Mouse (Mus musculus) thymus, adult 2 months (tissue): ENCODE data around the gene Rgs4. TPM values are rescaled to one million over a fixed set of nuclear protein-coding genes. Genes with fewer than 3 reads are reported as not detected.

ENCODE experiments used
- DNase-seq: peaks from one replicate; pipeline ENCODE4 v3.0.0; 2021
- H3K27ac ChIP-seq: fragments of 200-500 bp; 2 replicates; pipeline ENCODE4 v1.5.1; 2012; ENCODE audit warnings: low read length, control low read depth; ENCODE audit not compliant: control insufficient read depth, insufficient read depth
- H3K27me3 ChIP-seq: fragments of 200-500 bp; 2 replicates; pipeline ENCODE4 v1.6.1; 2012; ENCODE audit warnings: mild to moderate bottlenecking, low read length, moderate library complexity, mixed read lengths; ENCODE audit not compliant: control insufficient read depth, insufficient read depth
- H3K36me3 ChIP-seq: fragments of 200-500 bp; 2 replicates; pipeline ENCODE4 v1.6.1; 2012; ENCODE audit warnings: mild to moderate bottlenecking, low read length, moderate library complexity; ENCODE audit not compliant: control insufficient read depth, insufficient read depth
- H3K4me1 ChIP-seq: fragments of 200-500 bp; replicated peaks from 2 replicates; pipeline ENCODE4 v1.6.1; 2012; ENCODE audit warnings: low read length; ENCODE audit not compliant: control insufficient read depth, insufficient read depth
- H3K4me3 ChIP-seq: fragments of 200-500 bp; 2 replicates; pipeline ENCODE4 v1.5.1; 2012; ENCODE audit warnings: mild to moderate bottlenecking, low read length, control low read depth, moderate library complexity; ENCODE audit not compliant: control insufficient read depth, insufficient read depth
- CTCF ChIP-seq: fragments of 200-500 bp; IDR thresholded peaks from 2 replicates; pipeline ENCODE4 v1.5.1; 2012; ENCODE audit warnings: mild to moderate bottlenecking, control low read depth, low read length, moderate library complexity, borderline replicate concordance; ENCODE audit not compliant: control insufficient read depth, poor library complexity, insufficient read depth; ENCODE audit errors: extremely low read depth
- POLR2A ChIP-seq: fragments of 200-500 bp; IDR thresholded peaks from 2 replicates; pipeline ENCODE4 v1.6.1; 2012; ENCODE audit warnings: mild to moderate bottlenecking, low read length, control low read depth, moderate library complexity; ENCODE audit not compliant: control insufficient read depth, poor library complexity, insufficient read depth; ENCODE audit errors: extremely low read depth
- WGBS: fragments of 180-500 bp; shearing (Covaris S2); methylation state at CpG from one replicate; pipeline ENCODE4 v1.1.7; 2018; 5-methylcytosine and 5-hydroxymethylcytosine counted together
- polyA plus RNA-seq: library from polyadenylated mRNA; depleted of rRNA; stranded (reverse); fragments of >200 nt; gene quantifications from 2 replicates; pipeline ENCODE4 v1.2.3, GENCODE M21; 2012; rRNA removed

The Rgs4 gene
- 2.7 and 4.2 TPM in 2 replicates for polyA plus RNA-seq

DNA sequence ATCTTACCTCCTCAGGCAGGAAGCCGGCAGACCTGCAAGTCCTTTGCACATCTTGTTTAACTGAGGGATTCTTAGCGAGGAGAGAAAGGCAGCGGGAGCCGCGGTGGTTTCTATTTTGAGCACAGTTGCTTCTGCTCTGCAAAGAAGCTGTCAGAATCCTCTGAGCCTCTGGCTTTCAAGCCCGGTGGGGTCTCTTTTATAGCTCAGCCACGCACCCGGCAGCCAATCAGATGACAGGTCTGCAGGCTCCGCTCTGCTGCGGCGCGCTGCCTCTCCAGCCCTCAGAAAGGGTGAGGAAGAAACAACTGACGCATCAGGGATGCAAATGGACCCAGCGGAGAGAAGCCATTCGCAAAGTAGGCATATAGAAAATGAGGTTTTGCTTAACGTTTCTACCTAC lies at the start of gene Rgs4:
Gene Rgs4 (minus strand): TSS at position 170 of the 400 bp plus-strand sequence.
- DNase-seq, result no peak
- H3K36me3 ChIP-seq, result no peaks in the 10 kb centered on the region
- H3K4me1 ChIP-seq, result no peaks in the 10 kb centered on the region
- no peaks in the 10 kb centered on the region for H3K27me3 ChIP-seq
- TF ChIP-seq CTCF, result no peak
- no peak for TF ChIP-seq POLR2A
- H3K27ac ChIP-seq, result no peak within 1 kb of the TSS
- 4% methylated on average over 16 of the region's 16 CpGs for WGBS
- H3K4me3 ChIP-seq, result no peak within 1 kb of the TSS

DNA sequence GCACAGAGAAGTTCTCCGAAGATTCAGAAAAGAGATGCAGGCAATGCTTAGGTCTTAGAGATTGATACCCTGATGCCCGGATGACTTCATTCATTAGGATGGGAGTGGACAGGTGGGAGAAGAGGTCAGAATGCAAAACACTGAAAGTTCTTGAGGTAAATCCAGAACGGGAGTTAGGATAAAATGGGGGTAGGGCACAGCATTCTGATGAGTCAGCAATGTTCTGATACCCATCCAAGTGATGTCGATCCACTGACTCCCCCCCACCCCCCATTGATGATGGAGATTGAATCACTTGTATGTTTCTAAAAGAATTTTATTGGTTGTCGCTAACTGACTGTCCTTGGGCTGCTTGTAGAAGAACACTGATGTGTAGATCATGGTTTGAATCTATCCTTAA lies 45.0 kb upstream of the Rgs4 start:
- Histone ChIP-seq H3K4me3 (no peak overlapping the region), H3K36me3 (no peaks in the 10 kb centered on the region), H3K4me1 (no peaks in the 10 kb centered on the region), H3K27ac (no peak overlapping the region), H3K27me3 (no peaks in the 10 kb centered on the region)
- DNase-seq, result no peak
- WGBS, result 92% methylated on average over 5 of the region's 5 CpGs
- TF ChIP-seq POLR2A (no peak), CTCF (no peak)

DNA sequence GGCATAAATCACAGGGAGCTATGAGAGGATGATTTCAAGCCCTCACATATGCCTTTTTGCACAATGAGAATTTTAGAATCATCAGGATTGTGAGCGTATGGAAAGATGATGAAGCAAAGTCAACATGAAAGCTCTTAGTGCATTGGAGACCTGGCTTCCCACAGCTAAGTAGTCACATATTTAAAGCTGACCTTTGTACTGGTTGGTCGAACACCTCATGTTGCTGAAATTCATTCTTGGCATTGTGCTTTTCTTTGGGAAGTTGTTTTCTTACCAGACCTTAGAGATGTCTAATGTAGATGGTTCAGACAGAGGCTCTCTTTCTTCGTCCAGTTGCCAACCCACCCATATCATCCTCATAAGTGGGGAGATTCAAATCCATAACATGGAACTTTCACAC lies 38.5 kb upstream of the Rgs4 start:
- 97% methylated on average over 3 of the region's 3 CpGs for WGBS
- TF ChIP-seq CTCF (no peak), POLR2A (no peak)
- H3K27me3 ChIP-seq, result no peaks in the 10 kb centered on the region
- no peak overlapping the region for H3K4me3 ChIP-seq
- H3K36me3 ChIP-seq, result no peaks in the 10 kb centered on the region
- H3K27ac ChIP-seq, result no peak overlapping the region
- H3K4me1 ChIP-seq, result no peaks in the 10 kb centered on the region
- no peak for DNase-seq

DNA sequence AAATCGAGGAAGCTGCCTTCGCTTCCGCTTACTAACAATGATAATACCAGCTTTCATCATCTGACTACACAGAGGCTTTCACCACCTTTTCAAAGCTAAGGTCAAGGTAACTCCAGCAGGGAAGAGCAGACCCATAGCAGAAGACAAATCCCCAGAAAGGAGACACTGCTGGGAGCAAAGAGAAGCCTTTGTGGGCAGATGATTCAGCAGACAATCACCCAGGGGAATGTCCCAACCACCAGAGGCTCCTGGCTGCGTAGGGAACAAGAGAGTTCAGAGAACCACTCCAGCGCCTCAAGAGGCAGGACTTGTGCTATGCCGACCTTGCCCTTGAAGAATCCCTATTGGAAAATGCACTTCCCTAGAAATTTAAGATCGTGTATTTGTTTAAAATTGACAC lies 29.1 kb upstream of the Rgs4 start:
- no peak overlapping the region for H3K27ac ChIP-seq
- no peaks in the 10 kb centered on the region for H3K4me1 ChIP-seq
- H3K27me3 ChIP-seq, result no peaks in the 10 kb centered on the region
- WGBS, result 83% methylated on average over 7 of the region's 7 CpGs
- H3K36me3 ChIP-seq, result no peaks in the 10 kb centered on the region
- no peak for TF ChIP-seq POLR2A
- no peak for TF ChIP-seq CTCF
- DNase-seq, result no peak
- H3K4me3 ChIP-seq, result no peak overlapping the region

DNA sequence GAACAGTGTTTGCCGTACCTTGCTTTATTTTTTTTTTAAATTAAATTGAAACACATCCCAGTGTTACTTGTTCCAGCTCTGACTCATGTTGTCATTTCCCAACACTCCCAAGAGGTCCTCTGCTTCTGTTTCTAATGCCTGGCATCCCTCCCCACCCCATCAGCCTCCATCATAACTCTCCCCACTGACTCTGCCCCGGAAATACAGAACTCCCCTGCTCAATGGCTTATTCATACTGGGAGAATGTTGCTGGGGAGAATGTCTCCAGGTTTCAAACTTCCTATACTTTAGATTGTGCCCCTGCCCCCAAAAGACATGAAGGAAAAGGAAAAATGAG lies 17.1 kb upstream of the Rgs4 start:
- Histone ChIP-seq H3K27ac (no peak overlapping the region), H3K27me3 (no peaks in the 10 kb centered on the region), H3K4me3 (no peak overlapping the region), H3K36me3 (no peaks in the 10 kb centered on the region), H3K4me1 (no peaks in the 10 kb centered on the region)
- WGBS, result 83% methylated on average over 2 of the region's 2 CpGs
- no peak for DNase-seq
- TF ChIP-seq POLR2A, result no peak
- TF ChIP-seq CTCF, result no peak

DNA sequence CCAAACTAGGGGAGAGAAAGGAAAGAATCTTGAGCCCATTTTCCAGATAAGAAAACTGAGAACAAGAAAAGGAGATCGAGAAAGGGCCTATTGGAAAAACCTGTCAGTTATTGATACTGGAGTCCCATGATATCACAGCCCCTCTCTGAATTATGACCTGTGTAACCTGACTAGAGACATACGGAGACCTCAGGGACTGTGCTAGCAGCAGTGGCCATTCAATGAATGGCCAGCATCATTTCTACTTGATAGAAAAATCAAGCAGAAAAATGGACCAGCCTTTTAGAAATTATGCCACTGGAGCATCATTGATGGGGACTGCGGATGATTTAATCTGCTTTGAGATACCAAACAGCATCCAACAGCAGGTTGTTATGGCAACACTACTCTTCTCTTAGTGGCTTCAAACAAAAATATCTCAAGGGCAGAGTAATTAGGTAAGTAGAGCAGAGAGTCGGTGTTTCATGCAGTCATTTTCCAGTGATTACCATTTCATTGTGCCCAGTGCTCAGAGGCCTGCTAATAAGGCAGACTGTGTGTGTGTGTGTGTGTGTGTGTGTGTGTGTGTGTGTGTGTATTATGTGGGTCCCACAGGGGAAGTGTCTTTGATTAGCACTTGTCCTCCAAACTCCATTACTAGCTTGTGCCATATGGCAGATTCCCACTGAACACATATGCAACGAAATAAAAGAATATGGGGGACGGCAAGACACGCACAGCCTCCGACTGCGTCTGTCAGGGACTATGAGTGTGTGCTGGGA lies 16.6 kb upstream of the Rgs4 start:
- 91% methylated on average over 9 of the region's 9 CpGs for WGBS
- no peak for DNase-seq
- TF ChIP-seq POLR2A (no peak), CTCF (no peak)
- H3K4me1 ChIP-seq, result no peaks in the 10 kb centered on the region
- H3K4me3 ChIP-seq, result no peak overlapping the region
- no peaks in the 10 kb centered on the region for H3K36me3 ChIP-seq
- no peaks in the 10 kb centered on the region for H3K27me3 ChIP-seq
- H3K27ac ChIP-seq, result no peak overlapping the region

DNA sequence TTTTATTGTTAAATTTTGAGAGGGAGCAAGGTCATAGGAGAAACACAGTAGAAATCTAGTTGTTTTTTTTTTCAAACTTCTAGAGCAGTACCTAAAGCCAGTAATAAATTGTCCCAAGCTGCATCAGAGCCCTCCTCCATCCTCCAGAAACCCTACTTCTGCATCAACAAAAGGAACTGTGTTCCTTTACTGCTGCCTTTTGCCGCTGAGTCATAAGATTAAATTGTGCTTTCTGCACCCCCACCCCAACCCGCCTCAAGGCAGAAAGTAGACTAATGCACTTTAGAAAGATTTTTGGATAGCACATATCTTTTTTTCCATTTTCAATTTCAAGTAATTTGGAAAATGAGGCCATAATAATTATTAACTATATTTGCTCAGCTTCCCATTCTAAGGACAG lies 15.1 kb upstream of the Rgs4 start:
- H3K4me3 ChIP-seq, result no peak overlapping the region
- H3K27ac ChIP-seq, result no peak overlapping the region
- no peaks in the 10 kb centered on the region for H3K4me1 ChIP-seq
- WGBS, result 87% methylated on average over 2 of the region's 2 CpGs
- DNase-seq, result no peak
- TF ChIP-seq POLR2A, result no peak
- no peaks in the 10 kb centered on the region for H3K27me3 ChIP-seq
- H3K36me3 ChIP-seq, result no peaks in the 10 kb centered on the region
